Comparison of ENCODE assay signal across 8 mouse cellular contexts in the genomic region with DNA sequence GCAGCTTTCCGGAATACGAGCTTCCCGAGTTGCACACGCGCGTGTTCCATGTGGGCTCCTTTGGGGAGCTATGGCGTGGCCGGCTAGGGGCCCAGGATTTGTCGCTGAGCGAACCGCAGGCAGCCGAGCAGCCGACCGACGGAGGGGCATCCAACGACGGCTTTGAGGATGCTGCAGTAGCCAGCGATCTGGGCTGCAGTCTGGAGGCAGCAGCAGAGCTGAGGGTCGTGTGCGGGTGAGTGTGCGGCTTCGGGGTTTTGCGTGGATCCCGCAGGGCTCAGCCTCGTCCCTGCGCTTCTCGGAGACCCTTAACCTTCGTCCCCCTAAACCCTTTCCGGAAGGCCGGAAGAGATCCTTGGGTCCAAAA. TPM values are rescaled to one million over a fixed set of nuclear protein-coding genes. Genes with fewer than 3 reads are reported as not detected.
DNase-seq lines count a peak whose midpoint lies in the region; ATAC-seq lines count a peak whose summit lies in the region.

No protein-coding gene starts in this region.

- intact Hi-C loops in heart, postnatal 14 days (cut with DNase I) = no loop called here

- peaks cover 6% of the 10 kb centered on the region for H3K9me3 ChIP-seq in heart, embryonic 16.5 days (replicated peaks; ENCODE audit: control insufficient read depth, low read length)
- no peaks in the 10 kb centered on the region for H3K9me3 ChIP-seq in hindbrain, embryonic 13.5 days
- H3K9me3 ChIP-seq in midbrain, embryonic 12.5 days = 0 out of 2 replicates have a peak, but pooled peaks cover 4% of the 10 kb centered on the region

- DNase-seq in heart, postnatal 14 days = no peak
- DNase-seq in R1 (ENCODE audit: low read depth, low spot score) = peak; percentile 40
- no peak for DNase-seq in adrenal gland, adult (ENCODE audit: inconsistent age in 2 of 2, low spot score in 1 of 2)
- no peak for DNase-seq in left cerebral cortex, adult 11 months (ENCODE audit: low spot score)
- no peak for DNase-seq in right cerebral cortex, adult 2 months (ENCODE audit: low spot score in 2 of 2)

- peak; percentile 5; the same call in 1 of the 2 replicates for ATAC-seq in heart, embryonic 16.5 days (replicated peaks; ENCODE audit: extremely low read depth, insufficient read depth, low FRiP score)
- ATAC-seq in hindbrain, embryonic 13.5 days (ENCODE audit: low FRiP score) = peak; percentile 76
- ATAC-seq in midbrain, embryonic 12.5 days (ENCODE audit: low FRiP score, low read depth) = no peak

- under 1% methylated on average over 30 of the region's 30 CpGs for WGBS in heart, embryonic 16.5 days
- WGBS in hindbrain, embryonic 13.5 days = under 1% methylated on average over 30 of the region's 30 CpGs
- under 1% methylated on average over 30 of the region's 30 CpGs for WGBS in midbrain, embryonic 12.5 days

- H3K36me3 ChIP-seq in heart, embryonic 16.5 days (ENCODE audit: control insufficient read depth, insufficient read depth) = no peaks in the 10 kb centered on the region; the same call in 1 of the 2 replicates
- peaks cover 8% of the 10 kb centered on the region for H3K36me3 ChIP-seq in hindbrain, embryonic 13.5 days
- H3K36me3 ChIP-seq in midbrain, embryonic 12.5 days = peaks cover 6% of the 10 kb centered on the region

- peak overlapping the region; percentile 60 for H3K27ac ChIP-seq in heart, embryonic 16.5 days (ENCODE audit: low read length)
- peak overlapping the region; percentile 93 for H3K27ac ChIP-seq in hindbrain, embryonic 13.5 days
- peak overlapping the region; percentile 83 for H3K27ac ChIP-seq in midbrain, embryonic 12.5 days (replicated peaks)

- H3K4me1 ChIP-seq in heart, embryonic 16.5 days (ENCODE audit: control insufficient read depth, insufficient read depth, low read length) = peaks cover 10% of the 10 kb centered on the region
- peaks cover 26% of the 10 kb centered on the region for H3K4me1 ChIP-seq in hindbrain, embryonic 13.5 days (replicated peaks)
- peaks cover 15% of the 10 kb centered on the region for H3K4me1 ChIP-seq in midbrain, embryonic 12.5 days

- H3K4me2 ChIP-seq in heart, embryonic 16.5 days (ENCODE audit: low read depth, low read length) = peak overlapping the region; percentile 71
- H3K4me2 ChIP-seq in hindbrain, embryonic 13.5 days = peak overlapping the region; percentile 64
- H3K4me2 ChIP-seq in midbrain, embryonic 12.5 days (replicated peaks) = peak overlapping the region; percentile 67

- peak overlapping the region; percentile 89 for H3K9ac ChIP-seq in heart, embryonic 16.5 days (ENCODE audit: low read length)
- peak overlapping the region; percentile 96 for H3K9ac ChIP-seq in hindbrain, embryonic 13.5 days
- H3K9ac ChIP-seq in midbrain, embryonic 12.5 days (replicated peaks) = peak overlapping the region; percentile 95

- H3K4me3 ChIP-seq in heart, embryonic 16.5 days (ENCODE audit: low read length) = peak overlapping the region; percentile 79
- peak overlapping the region; percentile 96 for H3K4me3 ChIP-seq in hindbrain, embryonic 13.5 days
- H3K4me3 ChIP-seq in midbrain, embryonic 12.5 days = peak overlapping the region; percentile 75

- no peaks in the 10 kb centered on the region for H3K27me3 ChIP-seq in heart, embryonic 16.5 days (ENCODE audit: control insufficient read depth, insufficient read depth, low read length)
- H3K27me3 ChIP-seq in hindbrain, embryonic 13.5 days = no peaks in the 10 kb centered on the region
- H3K27me3 ChIP-seq in midbrain, embryonic 12.5 days = no peaks in the 10 kb centered on the region

RNA-seq across cellular contexts. Expression of a gene that starts 0.3 kb away (rescaled TPM):
- 29.6 and 31.4 TPM in 2 replicates for polyA plus RNA-seq in heart, embryonic 16.5 days (2015; fragmentation: Nextera tagmentation; extraction: Ambion mirVana)
- total RNA-seq in heart, postnatal 14 days (2021) = 10 to 100 TPM; 21.1 to 22.5 TPM
- 79.6 and 82.8 TPM in 2 replicates for polyA plus RNA-seq in hindbrain, embryonic 13.5 days (2015; fragmentation: Nextera tagmentation; extraction: Ambion mirVana)
- polyA plus RNA-seq in midbrain, embryonic 12.5 days (2016; fragmentation: Nextera tagmentation; extraction: Ambion mirVana) = 80.1 and 85.6 TPM in 2 replicates
